Mouse (Mus musculus) myocyte (in vitro differentiated cells): ENCODE measurements around the gene Fkbp8. TPM values are rescaled to one million over a fixed set of nuclear protein-coding genes. Genes with fewer than 3 reads are reported as not detected.
"Not testable (repeated sequence)": the region's sequence is repeated elsewhere in the genome, so short reads cannot be mapped to it uniquely, and the experiment has no call there.

Experiments used
- H3K27me3 ChIP-seq: one replicate; pipeline ENCODE4 v1.6.1; 2011; ENCODE audit not compliant: control insufficient read depth, insufficient read depth, insufficient read length
- H3K36me3 ChIP-seq: one replicate; pipeline ENCODE4 v1.6.1; 2011; ENCODE audit not compliant: control insufficient read depth, insufficient read depth
- H3K4me2 ChIP-seq: one replicate; pipeline ENCODE4 v1.6.1; 2011; ENCODE audit warnings: low read depth, control low read depth
- H3K4me3 ChIP-seq: one replicate; pipeline ENCODE4 v1.5.1; 2011; ENCODE audit warnings: mild to moderate bottlenecking, control low read depth, moderate library complexity
- H3K79me2 ChIP-seq: one replicate; pipeline ENCODE4 v1.6.1; 2011; ENCODE audit not compliant: control insufficient read depth, insufficient read depth
- H3ac ChIP-seq: one replicate; pipeline ENCODE4 v1.6.1; 2011; ENCODE audit not compliant: control insufficient read depth, insufficient read length
- CEBPB ChIP-seq: IDR thresholded peaks from 2 replicates; pipeline ENCODE4 v1.6.1; 2011; ENCODE audit warnings: mild to moderate bottlenecking, moderate library complexity; ENCODE audit not compliant: poor library complexity, insufficient read depth, severe bottlenecking
- E2F4 ChIP-seq: IDR thresholded peaks from one replicate; pipeline ENCODE4 v1.6.1; 2011; ENCODE audit warnings: mild to moderate bottlenecking, control low read depth, moderate library complexity; ENCODE audit not compliant: insufficient read depth
- MAX ChIP-seq: IDR thresholded peaks from one replicate; pipeline ENCODE4 v1.6.1; 2011; ENCODE audit warnings: low read depth, mild to moderate bottlenecking, control low read depth
- MYOD1 ChIP-seq, 3 experiments: IDR thresholded peaks; one replicate each; pipeline ENCODE4 v1.6.1; 2011; ENCODE audit warnings: control low read depth in 2 of 3, low read depth in 2 of 3, mild to moderate bottlenecking in 2 of 3, moderate library complexity in 1 of 3; ENCODE audit not compliant: insufficient read length in 2 of 3, control insufficient read depth in 1 of 3
- MYOG ChIP-seq, 3 experiments: IDR thresholded peaks; one replicate each; pipeline ENCODE4 v1.6.1; 2011; ENCODE audit warnings: control low read depth in 2 of 3, low read depth in 2 of 3, mild to moderate bottlenecking in 2 of 3; ENCODE audit not compliant: insufficient read length in 2 of 3, control insufficient read depth in 1 of 3, insufficient read depth in 1 of 3
- POLR2A ChIP-seq: IDR thresholded peaks from one replicate; pipeline ENCODE4 v1.6.1; 2011; ENCODE audit warnings: low read depth, mild to moderate bottlenecking, control low read depth, moderate library complexity; ENCODE audit not compliant: insufficient read length
- POLR2AphosphoS2 ChIP-seq: IDR thresholded peaks from one replicate; pipeline ENCODE4 v1.6.1; 2011; ENCODE audit warnings: low read depth, control low read depth; ENCODE audit not compliant: insufficient read length
- REST ChIP-seq: IDR thresholded peaks from one replicate; pipeline ENCODE4 v1.6.1; 2011; ENCODE audit warnings: mild to moderate bottlenecking, control low read depth, moderate library complexity; ENCODE audit not compliant: insufficient read depth, insufficient read length
- SRF ChIP-seq: IDR thresholded peaks from one replicate; pipeline ENCODE4 v1.6.1; 2011; ENCODE audit warnings: low read depth; ENCODE audit not compliant: control insufficient read depth, insufficient read length
- TCF12 ChIP-seq: IDR thresholded peaks from one replicate; pipeline ENCODE4 v1.6.1; 2011; ENCODE audit warnings: mild to moderate bottlenecking, control low read depth; ENCODE audit not compliant: poor library complexity, insufficient read depth, severe bottlenecking
- TCF3 ChIP-seq: IDR thresholded peaks from one replicate; pipeline ENCODE4 v1.6.1; 2011; ENCODE audit warnings: low read depth, control low read depth; ENCODE audit not compliant: insufficient read length
- USF1 ChIP-seq: IDR thresholded peaks from one replicate; pipeline ENCODE4 v1.6.1; 2011; ENCODE audit warnings: low read depth, mild to moderate bottlenecking, control low read depth, moderate library complexity
- polyA plus RNA-seq: library from polyadenylated mRNA; unstranded; fragments of >200 nt; fragmentation: generic; extraction: Trizol; gene quantifications from one replicate; pipeline ENCODE4 v1.2.1, GENCODE M21; 2012; ENCODE audit warnings: missing spikeins

The Fkbp8 gene
- polyA plus RNA-seq, 1 experiment: 329 TPM

- TF ChIP-seq REST (no peak), POLR2AphosphoS2 (peak; percentile 57), MYOD1 (IDR thresholded peaks at IDR 0.05; ENCODE audit: control insufficient read depth in 1 of 3, insufficient read length in 2 of 3, low read depth in 2 of 3) (no peak), MAX (no peak), USF1 (no peak), TCF3 (no peak)
- H3K79me2 ChIP-seq: peaks cover 35% of the 10 kb centered on the region
- no peaks in the 10 kb centered on the region for H3K27me3 ChIP-seq
- H3K4me3 ChIP-seq: peak overlapping the region; percentile 60
- H3ac ChIP-seq: peak overlapping the region; percentile 23
- peak overlapping the region; percentile 52 for H3K4me2 ChIP-seq
- peaks cover 10% of the 10 kb centered on the region for H3K36me3 ChIP-seq
These were observed 20.5 kb upstream of the Fkbp8 start for GRCm38 (mm10) chr8:70507027-70507393.

- Histone ChIP-seq H3K36me3 (peaks cover 10% of the 10 kb centered on the region), H3K4me2 (peak overlapping the region; percentile 97), H3ac (peak overlapping the region; percentile 84), H3K27me3 (no peaks in the 10 kb centered on the region), H3K79me2 (peaks cover 42% of the 10 kb centered on the region), H3K4me3 (peak overlapping the region; percentile 93)
- TF ChIP-seq CEBPB (no peak), POLR2AphosphoS2 (no peak), TCF3 (no peak), MYOD1 (IDR thresholded peaks at IDR 0.05; ENCODE audit: control insufficient read depth in 1 of 3, insufficient read length in 2 of 3, low read depth in 2 of 3) (no peak), REST (no peak), MAX (no peak)
These were observed 18.1 kb upstream of the Fkbp8 start for GRCm38 (mm10) chr8:70509281-70509952.

GRCm38 (mm10) chr8:70510228-70510915 lies 17.2 kb upstream of the Fkbp8 start, which contains the start of gene Uba52:
TSS of gene Uba52 (minus strand) at chr8:70510801.
- Histone ChIP-seq H3K4me2 (peak within 1 kb of the TSS; percentile 97), H3K36me3 (peaks cover 10% of the 10 kb centered on the region), H3K79me2 (peaks cover 42% of the 10 kb centered on the region), H3K4me3 (peak within 1 kb of the TSS; percentile 93), H3ac (peak within 1 kb of the TSS; percentile 84), H3K27me3 (no peaks in the 10 kb centered on the region)
- no peak for TF ChIP-seq TCF12
- TF ChIP-seq POLR2A: peak; percentile 97
- TF ChIP-seq MAX: no peak
- TF ChIP-seq REST: no peak
- TF ChIP-seq CEBPB: no peak
- peak; percentile 3 for TF ChIP-seq E2F4
- TF ChIP-seq POLR2AphosphoS2: peak; percentile 85
- TF ChIP-seq MYOD1 (IDR thresholded peaks at IDR 0.05; ENCODE audit: control insufficient read depth in 1 of 3, insufficient read length in 2 of 3, low read depth in 2 of 3): peak in 2 of 3 experiments; percentile 13 to 26
- TF ChIP-seq MYOG (IDR thresholded peaks at IDR 0.05; ENCODE audit: control insufficient read depth in 1 of 3, insufficient read depth in 1 of 3, insufficient read length in 2 of 3, low read depth in 2 of 3): peak in 1 of 3 experiments; percentile 21
- no peak for TF ChIP-seq TCF3
- TF ChIP-seq SRF: peak; percentile 15
- TF ChIP-seq USF1: no peak

- Histone ChIP-seq H3K4me3 (peak overlapping the region; percentile 93), H3K79me2 (peaks cover 36% of the 10 kb centered on the region), H3ac (peak overlapping the region; percentile 84), H3K36me3 (peaks cover 15% of the 10 kb centered on the region), H3K4me2 (peak overlapping the region; percentile 61)
- not testable (repeated sequence) for H3K27me3 ChIP-seq
These were observed 16.4 kb upstream of the Fkbp8 start for GRCm38 (mm10) chr8:70511174-70511573.

GRCm38 (mm10) chr8:70511770-70512169 lies 15.8 kb upstream of the Fkbp8 start:
- no peak overlapping the region for H3K4me3 ChIP-seq
- TF ChIP-seq SRF: no peak
- no peak for TF ChIP-seq MAX
- peak; percentile 62 for TF ChIP-seq POLR2AphosphoS2
- TF ChIP-seq E2F4: no peak
- no peaks in the 10 kb centered on the region for H3K27me3 ChIP-seq
- no peak overlapping the region for H3ac ChIP-seq
- H3K79me2 ChIP-seq: peaks cover 35% of the 10 kb centered on the region
- peak overlapping the region; percentile 61 for H3K4me2 ChIP-seq
- peaks cover 15% of the 10 kb centered on the region for H3K36me3 ChIP-seq
